Mouse (Mus musculus): ENCODE results near the gene Rgs9.
"Not testable (repeated sequence)": the region's sequence is repeated elsewhere in the genome, so short reads cannot be mapped to it uniquely, and the experiment has no call there.

DNA sequence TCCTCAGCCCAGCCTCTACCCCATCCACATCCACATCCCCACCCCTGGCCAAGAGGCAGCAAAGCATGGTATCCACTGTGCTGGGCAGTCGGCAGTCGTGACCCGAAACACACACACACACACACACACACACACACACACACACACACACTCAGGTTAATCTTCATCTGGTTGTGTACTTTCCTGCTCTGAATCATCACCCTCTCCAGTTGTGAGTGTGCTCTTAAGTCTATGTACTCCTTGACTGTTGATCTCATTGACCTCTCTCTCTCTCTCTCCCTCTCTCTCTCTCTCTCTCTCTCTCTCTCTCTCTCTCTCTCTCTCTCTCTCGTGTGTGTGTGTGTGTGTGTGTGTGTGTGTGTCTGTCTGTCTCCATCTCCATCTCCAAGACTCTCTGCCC is 44.7 kb upstream of the Rgs9 start:
- not testable (repeated sequence) for TF ChIP-seq CTCF (IDR thresholded peaks at IDR 0.05; ENCODE audit: borderline replicate concordance, extremely low read depth, insufficient read depth, insufficient read length); POLR2A (IDR thresholded peaks at IDR 0.05; ENCODE audit: borderline replicate concordance, extremely low read depth, insufficient read depth, insufficient read length, poor library complexity, severe bottlenecking)

Data from brain, embryonic 14.5 days (tissue).